Mouse (Mus musculus) intestine, embryonic 16.5 days (tissue): ENCODE results near the gene Ppp1r37. TPM values are rescaled to one million over a fixed set of nuclear protein-coding genes. Genes with fewer than 3 reads are reported as not detected.

Experiments used
- ATAC-seq: fragments of 200-750 bp; cut with Nextera tagmentation; 2 replicates; pipeline ENCODE4 v1.8.0; 2017; ENCODE audit warnings: moderate TSS enrichment, moderate library complexity
- H3K27ac ChIP-seq: fragments of 300-500 bp; sonication (generic); 2 replicates; pipeline ENCODE4 v1.5.1; 2014; ENCODE audit warnings: mild to moderate bottlenecking, low read length
- H3K27me3 ChIP-seq: fragments of 300-500 bp; sonication (generic); replicated peaks from 2 replicates; pipeline ENCODE4 v1.6.1; 2014; ENCODE audit warnings: low read length, control low read depth, mixed read lengths; ENCODE audit not compliant: control insufficient read depth, insufficient read depth
- H3K36me3 ChIP-seq: fragments of 300-500 bp; sonication (generic); 2 replicates; pipeline ENCODE4 v1.6.1; 2014; ENCODE audit warnings: low read length, control low read depth; ENCODE audit not compliant: control insufficient read depth, insufficient read depth
- H3K4me1 ChIP-seq: fragments of 300-500 bp; sonication (generic); 2 replicates; pipeline ENCODE4 v1.6.1; 2014; ENCODE audit warnings: low read length, control low read depth, mixed read lengths; ENCODE audit not compliant: control insufficient read depth, insufficient read depth
- H3K4me2 ChIP-seq: fragments of 300-500 bp; sonication (generic); 2 replicates; pipeline ENCODE4 v1.6.1; 2014; ENCODE audit warnings: low read depth, low read length, control low read depth
- H3K4me3 ChIP-seq: fragments of 300-500 bp; sonication (generic); 2 replicates; pipeline ENCODE4 v1.5.1; 2014; ENCODE audit warnings: mild to moderate bottlenecking, low read length
- H3K9ac ChIP-seq: fragments of 300-500 bp; sonication (generic); 2 replicates; pipeline ENCODE4 v1.6.1; 2014; ENCODE audit warnings: low read depth, low read length
- H3K9me3 ChIP-seq: fragments of 300-500 bp; sonication (generic); 2 replicates; pipeline ENCODE4 v1.6.1; 2016; ENCODE audit warnings: low read length, control low read depth; ENCODE audit not compliant: control insufficient read depth
- WGBS: fragments of 180-500 bp; shearing (Covaris S2); extraction: QIAGEN DNeasy Blood & Tissue Kit; methylation state at CpG from one replicate; pipeline ENCODE4 v1.1.7; 2014; 5-methylcytosine and 5-hydroxymethylcytosine counted together
- polyA plus RNA-seq: library from polyadenylated mRNA; unstranded; fragments of >200 nt; fragmentation: Nextera tagmentation; extraction: Ambion mirVana; gene quantifications from 2 replicates; pipeline ENCODE4 v1.2.1, GENCODE M21; 2015

The Ppp1r37 gene
- polyA plus RNA-seq, 1 experiment from 2014 or later = 15.5 TPM

DNA sequence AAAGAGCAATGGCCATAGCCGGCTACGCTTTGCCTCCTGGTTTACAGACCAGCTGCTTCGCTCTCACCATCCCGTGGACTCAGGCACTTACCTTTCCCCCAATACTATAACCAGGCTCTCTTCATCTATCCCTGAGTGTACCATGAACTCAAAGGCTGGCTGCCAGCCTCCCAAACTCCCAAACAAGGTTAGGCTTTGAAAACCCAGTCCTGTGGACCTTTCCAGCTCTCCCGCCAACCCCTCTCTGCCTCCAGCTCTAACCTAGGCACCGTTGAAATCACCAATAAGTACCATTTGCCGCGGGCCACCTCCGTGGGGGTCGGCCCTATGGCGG is 1.5 kb downstream of the Ppp1r37 start:
- Histone ChIP-seq H3K27me3 (no peaks in the 10 kb centered on the region), H3K36me3 (peaks cover 17% of the 10 kb centered on the region), H3K4me2 (peak overlapping the region; percentile 96), H3K9ac (peak overlapping the region; percentile 97), H3K4me3 (peak overlapping the region; percentile 94), H3K9me3 (no peaks in the 10 kb centered on the region), H3K4me1 (peaks cover 40% of the 10 kb centered on the region), H3K27ac (peak overlapping the region; percentile 90)
- ATAC-seq = peak; percentile 8; the same call in 1 of the 2 replicates
- under 1% methylated on average over 11 of the region's 11 CpGs for WGBS

DNA sequence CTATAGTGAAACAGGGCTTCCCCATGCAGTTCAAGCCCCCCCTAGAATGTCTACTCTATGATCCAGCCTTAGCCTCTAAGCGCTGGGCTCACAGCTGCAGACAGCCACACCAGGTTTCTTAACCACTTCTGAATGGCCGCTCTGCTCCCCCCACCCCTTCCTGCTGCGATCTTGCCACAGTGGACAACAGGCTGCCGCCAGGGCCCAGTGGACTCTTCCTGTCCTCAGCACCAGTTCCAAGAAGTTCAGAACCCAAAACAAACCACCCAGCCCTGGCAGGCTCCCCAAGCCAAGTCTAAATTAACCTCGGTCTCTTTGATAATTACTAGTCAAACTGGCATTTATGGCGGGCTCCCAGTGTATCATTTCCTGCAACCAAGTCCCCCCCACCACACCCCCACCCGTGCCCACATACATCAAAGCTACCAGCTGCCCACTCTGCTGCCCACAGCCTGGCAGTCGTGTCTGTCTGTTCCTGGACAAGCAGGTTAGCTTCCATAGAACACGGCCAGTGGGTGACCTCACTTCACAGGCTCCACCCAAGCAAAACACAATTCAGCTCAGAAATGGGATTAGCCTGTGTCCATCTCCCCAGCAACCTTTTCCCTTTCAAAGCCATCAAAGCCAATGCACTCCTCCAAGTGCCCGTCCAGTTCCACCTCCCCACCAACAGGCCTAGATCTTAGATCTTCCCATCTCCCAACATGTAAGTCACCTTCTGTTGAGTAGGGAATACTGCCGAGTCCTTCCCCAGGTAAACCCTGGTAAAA is 2.2 kb downstream of the Ppp1r37 start:
- Histone ChIP-seq H3K9me3 (no peaks in the 10 kb centered on the region), H3K27me3 (no peaks in the 10 kb centered on the region), H3K4me2 (peak overlapping the region; percentile 96), H3K36me3 (peaks cover 18% of the 10 kb centered on the region), H3K9ac (peak overlapping the region; percentile 97), H3K4me1 (peaks cover 41% of the 10 kb centered on the region), H3K4me3 (peak overlapping the region; percentile 94), H3K27ac (peak overlapping the region; percentile 90)
- 0 out of 2 replicates have a peak, but pooled peaks have one; percentile 23 for ATAC-seq
- WGBS = 17% methylated on average over 11 of the region's 11 CpGs

DNA sequence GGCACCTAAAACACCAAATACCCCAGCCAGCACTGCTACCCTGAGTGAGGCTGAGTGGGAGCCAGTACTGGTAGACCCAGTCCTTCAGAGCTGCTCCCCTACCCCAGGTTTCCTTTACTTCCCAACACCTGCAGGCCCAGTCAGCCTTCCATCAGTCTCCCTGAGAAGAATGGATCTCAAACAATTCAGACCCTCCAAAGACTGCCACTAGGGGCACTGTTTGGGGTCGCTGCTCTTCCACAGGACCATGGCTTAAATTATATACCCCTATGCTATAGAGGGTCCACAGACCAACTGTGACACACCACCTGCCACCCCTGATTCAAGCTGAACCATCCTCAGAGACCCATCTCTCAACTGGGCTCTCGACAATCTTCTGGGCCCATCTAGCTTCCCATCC is 3.9 kb downstream of the Ppp1r37 start:
- Histone ChIP-seq H3K27me3 (no peaks in the 10 kb centered on the region), H3K4me2 (no peak overlapping the region), H3K4me1 (peaks cover 41% of the 10 kb centered on the region), H3K4me3 (no peak overlapping the region), H3K36me3 (peaks cover 5% of the 10 kb centered on the region; the same call in 1 of the 2 replicates), H3K9ac (0 out of 2 replicates have a peak overlapping the region, but pooled peaks have one; percentile 7), H3K27ac (no peak overlapping the region), H3K9me3 (no peaks in the 10 kb centered on the region)
- 51% methylated on average over 2 of the region's 2 CpGs for WGBS
- ATAC-seq = no peak

DNA sequence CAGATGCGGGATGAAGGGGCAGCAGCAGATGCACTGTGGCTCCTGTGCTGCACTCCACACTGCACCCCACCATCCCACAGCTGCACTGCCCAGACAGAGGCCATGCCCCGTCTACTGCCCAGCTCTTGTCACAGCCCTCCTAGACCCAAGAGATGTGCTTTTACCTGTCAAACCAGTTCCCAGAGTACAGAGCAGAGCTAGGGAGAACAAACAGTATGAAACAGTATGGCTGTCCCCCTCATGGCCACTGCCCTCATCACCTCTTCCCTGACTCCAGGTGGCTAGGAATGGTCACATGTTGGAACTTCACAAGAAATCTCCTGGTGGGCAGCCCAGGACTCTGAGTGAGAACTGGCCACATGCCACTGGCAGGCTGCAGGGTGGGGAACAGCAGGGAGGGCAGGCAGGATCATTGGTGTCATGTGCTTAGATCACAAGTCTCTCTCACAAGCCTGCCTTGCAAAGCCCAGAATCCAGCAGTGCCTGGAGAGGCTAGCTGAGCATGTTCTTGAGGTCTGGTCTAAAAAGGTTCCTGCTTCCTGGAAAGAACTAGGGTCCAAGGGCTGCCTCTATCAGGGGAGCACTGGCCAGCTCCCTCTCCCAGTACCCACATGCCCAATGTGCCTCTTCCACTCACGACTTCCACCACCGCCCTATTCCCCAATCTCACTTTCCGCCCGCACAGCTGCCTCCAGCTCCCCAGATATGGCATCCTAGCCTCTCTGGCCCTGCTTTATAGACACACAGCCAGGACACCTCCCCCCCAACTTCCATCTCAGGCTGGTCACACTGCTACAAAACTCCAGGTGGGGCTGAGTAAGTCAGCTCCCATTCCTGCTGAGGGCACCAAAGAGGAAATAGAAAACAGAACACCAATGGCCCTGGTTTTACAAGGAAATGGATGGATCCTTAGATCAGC is 4.6 kb downstream of the Ppp1r37 start:
- Histone ChIP-seq H3K9ac (0 out of 2 replicates have a peak overlapping the region, but pooled peaks have one; percentile 7), H3K27me3 (no peaks in the 10 kb centered on the region), H3K4me1 (peaks cover 38% of the 10 kb centered on the region), H3K36me3 (peaks cover 2% of the 10 kb centered on the region; the same call in 1 of the 2 replicates), H3K9me3 (no peaks in the 10 kb centered on the region), H3K4me3 (no peak overlapping the region), H3K4me2 (no peak overlapping the region), H3K27ac (no peak overlapping the region)
- no peak for ATAC-seq
- WGBS = 88% methylated on average over 6 of the region's 6 CpGs

DNA sequence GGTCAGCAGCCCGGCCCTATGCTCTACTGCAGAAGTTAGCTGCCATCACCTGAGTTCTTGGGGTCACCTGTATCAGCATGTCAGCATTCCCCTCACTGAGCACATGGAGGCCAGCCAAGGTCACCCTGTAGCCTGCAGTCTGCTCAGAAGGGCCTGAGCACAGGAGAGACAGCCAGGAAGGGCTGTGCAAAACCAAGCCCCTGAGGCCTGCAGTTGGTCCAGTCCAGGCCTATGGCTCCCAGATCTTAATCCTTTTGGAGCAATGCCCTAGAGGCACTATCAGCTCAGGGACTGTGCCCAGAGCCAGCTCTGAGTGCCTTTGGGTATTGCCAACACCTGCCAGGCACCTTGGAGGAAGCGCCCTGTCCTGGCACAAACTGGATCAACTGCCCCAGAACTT is 5.8 kb downstream of the Ppp1r37 start:
- no peaks in the 10 kb centered on the region for H3K27me3 ChIP-seq
- no peak overlapping the region for H3K9ac ChIP-seq
- peaks cover 46% of the 10 kb centered on the region for H3K4me1 ChIP-seq
- no peak for ATAC-seq
- H3K36me3 ChIP-seq = peaks cover 2% of the 10 kb centered on the region; the same call in 1 of the 2 replicates
- H3K4me3 ChIP-seq = no peak overlapping the region
- no peak overlapping the region for H3K4me2 ChIP-seq
- no peak overlapping the region for H3K27ac ChIP-seq
- H3K9me3 ChIP-seq = no peaks in the 10 kb centered on the region
- 100% methylated on average over 2 of the region's 2 CpGs for WGBS

DNA sequence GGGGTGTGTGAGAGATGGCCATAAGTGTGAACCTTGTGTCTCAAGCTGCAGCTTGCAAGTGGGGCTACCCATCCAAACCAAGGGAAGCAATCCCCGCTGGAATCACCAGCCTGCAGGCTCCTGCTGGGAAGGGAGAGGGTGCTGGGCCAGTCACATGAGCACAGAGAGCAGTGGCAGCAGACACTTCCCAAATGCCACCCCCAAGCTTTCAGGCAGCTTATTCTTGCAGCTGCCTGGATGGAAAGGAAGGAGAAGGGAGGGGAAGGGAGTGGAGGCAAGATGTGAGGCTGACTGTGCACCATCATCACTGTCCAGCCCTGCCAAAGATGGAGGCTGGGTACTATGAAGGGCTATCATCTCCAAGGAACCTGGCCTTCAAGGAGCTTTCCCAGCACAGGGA is 8.7 kb downstream of the Ppp1r37 start:
- no peaks in the 10 kb centered on the region for H3K27me3 ChIP-seq
- no peak overlapping the region for H3K4me3 ChIP-seq
- ATAC-seq = no peak
- H3K4me1 ChIP-seq = peaks cover 39% of the 10 kb centered on the region
- H3K9ac ChIP-seq = no peak overlapping the region
- no peak overlapping the region for H3K4me2 ChIP-seq
- 79% methylated on average over 1 of the region's 1 CpGs for WGBS
- H3K27ac ChIP-seq = no peak overlapping the region
- H3K36me3 ChIP-seq = peaks cover 2% of the 10 kb centered on the region; the same call in 1 of the 2 replicates
- H3K9me3 ChIP-seq = no peaks in the 10 kb centered on the region

DNA sequence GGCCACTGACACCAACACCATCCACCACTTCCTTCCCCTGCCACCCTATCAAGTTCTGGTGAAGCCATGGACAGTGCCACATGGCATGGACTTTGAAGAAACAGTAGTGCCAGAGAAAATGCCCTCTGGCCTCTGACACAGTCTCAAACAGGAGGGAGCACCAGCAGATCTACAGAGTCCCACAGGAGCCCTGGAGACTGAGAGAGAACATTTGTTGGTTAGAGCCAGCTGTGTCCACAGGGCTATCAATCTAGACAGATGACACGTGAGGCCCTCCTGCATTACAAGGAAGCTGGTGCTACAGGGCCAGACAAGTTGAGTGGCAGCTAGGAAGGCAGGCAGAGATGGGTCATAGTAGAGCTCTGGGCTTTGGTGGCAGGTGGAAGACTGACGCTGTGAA is 10.4 kb downstream of the Ppp1r37 start:
- peak overlapping the region; percentile 35 for H3K27ac ChIP-seq
- H3K4me3 ChIP-seq = no peak overlapping the region
- 48% methylated on average over 2 of the region's 2 CpGs for WGBS
- H3K4me2 ChIP-seq = no peak overlapping the region
- H3K9me3 ChIP-seq = no peaks in the 10 kb centered on the region
- H3K4me1 ChIP-seq = peaks cover 35% of the 10 kb centered on the region
- H3K9ac ChIP-seq = peak overlapping the region; percentile 12; the same call in 1 of the 2 replicates
- peaks cover 2% of the 10 kb centered on the region; the same call in 1 of the 2 replicates for H3K36me3 ChIP-seq
- H3K27me3 ChIP-seq = no peaks in the 10 kb centered on the region
- peak; percentile 75 for ATAC-seq

DNA sequence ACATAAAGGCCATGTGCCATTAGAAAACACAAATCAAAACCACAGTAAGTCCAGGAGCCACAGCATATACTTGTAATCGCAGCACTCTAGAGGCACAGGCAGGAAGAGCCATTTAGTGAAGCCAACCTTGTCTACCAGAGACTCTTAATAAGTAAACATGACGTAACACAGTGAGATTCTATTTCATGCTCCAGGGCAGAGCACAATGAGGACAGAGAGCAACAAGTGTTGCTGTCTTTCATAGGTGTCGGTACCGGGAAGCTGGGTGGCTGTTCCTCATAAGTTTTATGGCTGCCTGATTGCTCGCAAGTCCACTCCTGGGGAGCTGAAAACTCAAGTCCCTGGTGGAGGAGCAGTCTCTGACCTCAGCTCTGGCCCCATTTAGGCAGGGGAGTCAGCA is 11.2 kb downstream of the Ppp1r37 start:
- 59% methylated on average over 5 of the region's 5 CpGs for WGBS
- H3K27ac ChIP-seq = peak overlapping the region; percentile 35
- H3K9me3 ChIP-seq = no peaks in the 10 kb centered on the region
- ATAC-seq = peak; percentile 37; the same call in 1 of the 2 replicates
- H3K27me3 ChIP-seq = no peaks in the 10 kb centered on the region
- H3K36me3 ChIP-seq = peaks cover 2% of the 10 kb centered on the region; the same call in 1 of the 2 replicates
- no peak overlapping the region for H3K4me2 ChIP-seq
- H3K4me3 ChIP-seq = no peak overlapping the region
- H3K4me1 ChIP-seq = peaks cover 31% of the 10 kb centered on the region
- H3K9ac ChIP-seq = no peak overlapping the region

DNA sequence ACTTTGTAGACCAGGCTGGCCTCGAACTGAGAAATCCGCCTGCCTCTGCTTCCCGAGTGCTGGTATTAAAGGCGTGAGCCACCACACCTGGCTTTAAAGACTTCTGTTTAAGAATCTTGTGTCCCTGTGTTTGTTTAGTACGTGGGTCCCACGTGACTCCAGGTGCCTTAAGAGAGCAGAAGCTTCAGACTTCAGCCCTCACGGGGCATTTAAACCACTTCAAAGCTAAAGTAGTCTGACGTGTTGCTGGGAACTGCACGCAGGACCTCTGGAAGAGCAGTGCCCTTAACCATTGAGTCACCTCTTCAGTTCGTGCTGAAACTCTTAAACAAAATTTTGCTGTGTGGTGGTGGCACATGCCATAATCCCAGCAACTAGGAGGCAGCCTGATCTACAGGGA is 13.5 kb downstream of the Ppp1r37 start:
- no peak for ATAC-seq
- Histone ChIP-seq H3K4me3 (no peak overlapping the region), H3K9me3 (no peaks in the 10 kb centered on the region)

More for the DNA sequence above, 13.5 kb downstream of the Ppp1r37 start:
- Histone ChIP-seq H3K36me3 (no peaks in the 10 kb centered on the region), H3K27me3 (no peaks in the 10 kb centered on the region), H3K4me2 (no peak overlapping the region), H3K27ac (no peak overlapping the region), H3K9ac (no peak overlapping the region), H3K4me1 (peaks cover 41% of the 10 kb centered on the region)
- WGBS = 72% methylated on average over 10 of the region's 10 CpGs
